Comparison of ENCODE assay signal across 7 mouse cellular contexts in genomic region chr4:139091478-139092355, GRCm38 (mm10). TPM values are rescaled to one million over a fixed set of nuclear protein-coding genes. Genes with fewer than 3 reads are reported as not detected.
DNase-seq lines count a peak whose midpoint lies in the region; ATAC-seq and TF ChIP-seq lines count a peak whose summit lies in the region.

No protein-coding gene starts in this region.

- 5% methylated on average over 28 of the region's 28 CpGs for WGBS in forebrain, embryonic 11.5 days
- whole genome bisulfite sequencing in hindbrain, embryonic 15.5 days = 2% methylated on average over 28 of the region's 28 CpGs

- no peak for DNase-seq in testis, postnatal 14 days (ENCODE audit: low spot score)
- DNase-seq in forebrain, embryonic 11.5 days (ENCODE audit: low spot score) = no peak
- peak; percentile 47 to 59 for DNase-seq in lung, postnatal 4 days
- no peak for DNase-seq in natural killer cell, adult 2 months (ENCODE audit: low spot score in 2 of 2)

- H3K9me3 ChIP-seq in forebrain, embryonic 11.5 days (ENCODE audit: control insufficient read depth, low read length) = peaks cover 5% of the 10 kb centered on the region; the same call in 1 of the 2 replicates
- no peaks in the 10 kb centered on the region for H3K9me3 ChIP-seq in hindbrain, embryonic 15.5 days

- TF ChIP-seq POLR2A in testis, adult 2 months (IDR thresholded peaks at IDR 0.05; ENCODE audit: control insufficient read depth, low read depth, low read length) = no peak

- H3K36me3 ChIP-seq in testis, adult 2 months (ENCODE audit: control insufficient read depth, insufficient read depth, low read length) = no peaks in the 10 kb centered on the region
- no peaks in the 10 kb centered on the region for H3K36me3 ChIP-seq in forebrain, embryonic 11.5 days (ENCODE audit: control insufficient read depth, insufficient read depth, low read length)
- H3K36me3 ChIP-seq in hindbrain, embryonic 15.5 days = no peaks in the 10 kb centered on the region

- H3K9ac ChIP-seq in forebrain, embryonic 11.5 days (ENCODE audit: low read length) = peak overlapping the region; percentile 55
- H3K9ac ChIP-seq in hindbrain, embryonic 15.5 days = peak overlapping the region; percentile 66

- ATAC-seq in forebrain, embryonic 11.5 days (replicated peaks; ENCODE audit: low FRiP score) = no peak
- ATAC-seq in hindbrain, embryonic 15.5 days (ENCODE audit: low FRiP score, low read depth) = peak; percentile 60; the same call in 1 of the 2 replicates
- no peak for ATAC-seq in inflammation-experienced regulatory T-cells, adult 6 months

- H3K4me2 ChIP-seq in forebrain, embryonic 11.5 days (ENCODE audit: low read depth, low read length, severe bottlenecking) = peak overlapping the region; percentile 65
- H3K4me2 ChIP-seq in hindbrain, embryonic 15.5 days = peak overlapping the region; percentile 96

- no peaks in the 10 kb centered on the region; the same call in 1 of the 2 replicates for H3K27me3 ChIP-seq in testis, adult 2 months (ENCODE audit: control insufficient read depth, insufficient read depth, low read length)
- peaks cover 41% of the 10 kb centered on the region for H3K27me3 ChIP-seq in forebrain, embryonic 11.5 days (ENCODE audit: control insufficient read depth, insufficient read depth, low read length)
- peaks cover 43% of the 10 kb centered on the region for H3K27me3 ChIP-seq in hindbrain, embryonic 15.5 days

- H3K4me3 ChIP-seq in testis, adult 2 months (ENCODE audit: control insufficient read depth, low read depth, low read length) = peak overlapping the region; percentile 65
- peak overlapping the region; percentile 45 for H3K4me3 ChIP-seq in forebrain, embryonic 11.5 days (ENCODE audit: low read depth, low read length)
- peak overlapping the region; percentile 54 for H3K4me3 ChIP-seq in hindbrain, embryonic 15.5 days

- no peak overlapping the region for H3K27ac ChIP-seq in testis, adult 2 months (ENCODE audit: control insufficient read depth, insufficient read depth, low read depth, low read length)
- no peak overlapping the region for H3K27ac ChIP-seq in forebrain, embryonic 11.5 days (ENCODE audit: low read depth, low read length)
- peak overlapping the region; percentile 69 for H3K27ac ChIP-seq in hindbrain, embryonic 15.5 days (replicated peaks)

- TF ChIP-seq CTCF in testis, adult 2 months (IDR thresholded peaks at IDR 0.05; ENCODE audit: control insufficient read depth, insufficient read depth, insufficient replicate concordance, low read depth, low read length) = no peak

- peaks cover 11% of the 10 kb centered on the region; the same call in 1 of the 2 replicates for H3K4me1 ChIP-seq in testis, adult 2 months (ENCODE audit: control insufficient read depth, insufficient read depth, low read length)
- H3K4me1 ChIP-seq in forebrain, embryonic 11.5 days (replicated peaks; ENCODE audit: control insufficient read depth, insufficient read depth, low read length) = peaks cover 6% of the 10 kb centered on the region; the same call in 1 of the 2 replicates
- peaks cover 30% of the 10 kb centered on the region for H3K4me1 ChIP-seq in hindbrain, embryonic 15.5 days (replicated peaks)

RNA-seq across cellular contexts. Expression of gene Nbl1, which starts 1.1 kb away (rescaled TPM):
- polyA plus RNA-seq in testis, adult 2 months (2012; rRNA removed) = 5.4 and 10.1 TPM in 2 replicates
- polyA plus RNA-seq in forebrain, embryonic 11.5 days (2014; fragmentation: Nextera tagmentation; extraction: Ambion mirVana) = 23.9 and 24.7 TPM in 2 replicates
- 53.9 and 55.2 TPM in 2 replicates for polyA plus RNA-seq in hindbrain, embryonic 15.5 days (2015; fragmentation: Nextera tagmentation; extraction: Ambion mirVana)
- under 1 TPM in 2 of 3 experiments, not detected in 1; 0.60 to 0.82 TPM for polyA plus RNA-seq in inflammation-experienced regulatory T-cells, adult 6 months (2017; shearing (Covaris generic))

RNA-seq across cellular contexts. Expression of gene Htr6, which starts 16.3 kb away (rescaled TPM):
- polyA plus RNA-seq in testis, adult 2 months (2012; rRNA removed) = 0.15 and 0.17 TPM in 2 replicates
- 0.27 TPM in 1 of 2 replicates, not detected in the other for polyA plus RNA-seq in forebrain, embryonic 11.5 days (2014; fragmentation: Nextera tagmentation; extraction: Ambion mirVana)
- 0.43 and 0.83 TPM in 2 replicates for polyA plus RNA-seq in hindbrain, embryonic 15.5 days (2015; fragmentation: Nextera tagmentation; extraction: Ambion mirVana)
- polyA plus RNA-seq in inflammation-experienced regulatory T-cells, adult 6 months (2017; shearing (Covaris generic)) = not detected

RNA-seq across cellular contexts. Expression of gene Minos1, which starts 39.2 kb away (rescaled TPM):
- 145 and 152 TPM in 2 replicates for polyA plus RNA-seq in testis, adult 2 months (2012; rRNA removed)
- 344 and 387 TPM in 2 replicates for polyA plus RNA-seq in forebrain, embryonic 11.5 days (2014; fragmentation: Nextera tagmentation; extraction: Ambion mirVana)
- polyA plus RNA-seq in hindbrain, embryonic 15.5 days (2015; fragmentation: Nextera tagmentation; extraction: Ambion mirVana) = 351 and 416 TPM in 2 replicates
- polyA plus RNA-seq in inflammation-experienced regulatory T-cells, adult 6 months (2017; shearing (Covaris generic)) = 100 to 1,000 TPM; 341 to 392 (median 352) TPM

Comparison
In these comparisons a context has a peak if more than half of its experiments do, and no peak if none do; other contexts are left out.
1. DNase-seq: peak in lung, postnatal 4 days (2 of 2); none in testis, postnatal 14 days (single experiment), forebrain, embryonic 11.5 days (single experiment) and natural killer cell, adult 2 months (0 of 2).
2. Peak in every context shown above with its lines, with median percentiles within 50 percentile points of each other: H3K4me3 ChIP-seq.